36 mouse cellular contexts compared by ENCODE assay signal in genomic region chr8:45327076-45327475, GRCm38 (mm10). TPM values are rescaled to one million over a fixed set of nuclear protein-coding genes. Genes with fewer than 3 reads are reported as not detected.
"Had no signal": no experiment of that assay in that cellular context is flagged by ENCODE, and none has a peak within 500 bp of the region (broad histone marks: within the 10 kb centered on the region; RNA-seq: fewer than 3 reads in every experiment).

No protein-coding gene starts in this region.

RNA-seq across cellular contexts. Expression of gene Gm45753, which starts 18.8 kb away (rescaled TPM):
- total RNA-seq: heart, postnatal 10 days; heart, postnatal 14 days; heart, postnatal 25 days; heart, postnatal 36 days; heart, postnatal 4 days; hematopoietic stem cell, adult 5-6 weeks; hindbrain, postnatal 0 days; layer of hippocampus, adult 18-20 months; layer of hippocampus, adult 2 months; layer of hippocampus, postnatal 10 days; layer of hippocampus, postnatal 14 days; layer of hippocampus, postnatal 25 days; layer of hippocampus, postnatal 36 days; left cerebral cortex, adult 18-20 months; left cerebral cortex, adult 2 months had no signal
- polyA plus RNA-seq: heart, embryonic 10.5 days; heart, embryonic 11.5 days; heart, embryonic 12.5 days; heart, embryonic 14.5 days; heart, embryonic 15.5 days; heart, postnatal 0 days; hindbrain, embryonic 10.5 days; hindbrain, embryonic 11.5 days; hindbrain, embryonic 12.5 days; hindbrain, embryonic 13.5 days; hindbrain, embryonic 14.5 days; hindbrain, embryonic 15.5 days; hindbrain, embryonic 16.5 days; hindbrain, postnatal 0 days; inflammation-experienced regulatory T-cells, adult 6 months; intestine, embryonic 14.5 days; intestine, postnatal 0 days; kidney, embryonic 14.5 days; kidney, embryonic 16.5 days; large intestine, adult 2 months had no signal

RNA-seq across cellular contexts. Expression of gene Klkb1, which starts 32.4 kb away (rescaled TPM):
- total RNA-seq: heart, postnatal 10 days; heart, postnatal 14 days; heart, postnatal 25 days; heart, postnatal 36 days; heart, postnatal 4 days; hematopoietic stem cell, adult 5-6 weeks; layer of hippocampus, adult 18-20 months; layer of hippocampus, adult 2 months; layer of hippocampus, postnatal 14 days; layer of hippocampus, postnatal 36 days; left cerebral cortex, adult 18-20 months; left cerebral cortex, adult 2 months had no signal
- polyA plus RNA-seq: heart, embryonic 10.5 days; heart, embryonic 11.5 days; heart, embryonic 12.5 days; heart, embryonic 13.5 days; heart, embryonic 14.5 days; heart, embryonic 15.5 days; heart, embryonic 16.5 days; heart, postnatal 0 days; hindbrain, embryonic 10.5 days; hindbrain, embryonic 11.5 days; hindbrain, embryonic 12.5 days; hindbrain, embryonic 13.5 days; hindbrain, embryonic 14.5 days; intestine, embryonic 14.5 days; intestine, postnatal 0 days had no signal

RNA-seq across cellular contexts. Expression of gene Fam149a, which starts 55.0 kb away (rescaled TPM):
- total RNA-seq: hematopoietic stem cell, adult 5-6 weeks had no signal
- polyA plus RNA-seq: inflammation-experienced regulatory T-cells, adult 6 months had no signal
